Mouse (Mus musculus) liver, postnatal 0 days (tissue): ENCODE results near the gene Pnmt. TPM values are rescaled to one million over a fixed set of nuclear protein-coding genes. Genes with fewer than 3 reads are reported as not detected.

ENCODE experiments used
- ATAC-seq: fragments of 200-750 bp; cut with Nextera tagmentation; 2 replicates; pipeline ENCODE4 v1.8.0; 2017; ENCODE audit warnings: mild to moderate bottlenecking, moderate library complexity
- DNase-seq: peaks from one replicate; pipeline ENCODE4 v3.0.0-alpha.2; 2016
- H3K27ac ChIP-seq: fragments of 300-500 bp; sonication (generic); 2 replicates; pipeline ENCODE4 v1.5.1; 2014; ENCODE audit warnings: antibody characterized with exemption, moderate library complexity, mild to moderate bottlenecking, low read depth
- H3K27me3 ChIP-seq: fragments of 300-500 bp; sonication (generic); 2 replicates; pipeline ENCODE4 v1.6.1; 2014; ENCODE audit warnings: low read length, control low read depth, mixed read lengths; ENCODE audit not compliant: insufficient read depth
- H3K36me3 ChIP-seq: fragments of 300-500 bp; sonication (generic); replicated peaks from 2 replicates; pipeline ENCODE4 v1.6.1; 2014; ENCODE audit warnings: mild to moderate bottlenecking, control low read depth, low read length, moderate library complexity, mixed read lengths; ENCODE audit not compliant: insufficient read depth
- H3K4me1 ChIP-seq: fragments of 300-500 bp; sonication (generic); 2 replicates; pipeline ENCODE4 v1.6.1; 2014; ENCODE audit warnings: antibody characterized with exemption, mild to moderate bottlenecking, control low read depth; ENCODE audit not compliant: insufficient read depth
- H3K4me2 ChIP-seq: fragments of 300-500 bp; sonication (generic); 2 replicates; pipeline ENCODE4 v1.6.1; 2014; ENCODE audit warnings: low read depth, mild to moderate bottlenecking, low read length, moderate library complexity, mixed read lengths
- H3K4me3 ChIP-seq: fragments of 300-500 bp; sonication (generic); 2 replicates; pipeline ENCODE4 v1.5.1; 2014; ENCODE audit warnings: low read depth, low read length
- H3K9ac ChIP-seq: fragments of 300-500 bp; sonication (generic); replicated peaks from 2 replicates; pipeline ENCODE4 v1.6.1; 2014; ENCODE audit warnings: mild to moderate bottlenecking, moderate library complexity
- H3K9me3 ChIP-seq: fragments of 300-500 bp; sonication (generic); 2 replicates; pipeline ENCODE4 v1.6.1; 2016; ENCODE audit warnings: mild to moderate bottlenecking, control low read depth, low read length, mixed read lengths
- CTCF ChIP-seq: sonication (generic); IDR thresholded peaks from 2 replicates; pipeline ENCODE4 v1.5.1; 2016; ENCODE audit warnings: antibody characterized with exemption, low read depth
- EP300 ChIP-seq: IDR thresholded peaks from 2 replicates; pipeline ENCODE4 v1.6.1; 2016; ENCODE audit warnings: antibody characterized with exemption, low read depth, mild to moderate bottlenecking
- WGBS: fragments of 180-500 bp; shearing (Covaris S2); extraction: QIAGEN DNeasy Blood & Tissue Kit; methylation state at CpG from one replicate; pipeline ENCODE4 v1.1.7; 2014; ENCODE audit not compliant: insufficient replicate concordance; 5-methylcytosine and 5-hydroxymethylcytosine counted together
- polyA plus RNA-seq: library from polyadenylated mRNA; unstranded; fragments of >200 nt; fragmentation: Nextera tagmentation; extraction: Ambion mirVana; gene quantifications from 2 replicates; pipeline ENCODE4 v1.2.1, GENCODE M21; 2015

Pnmt gene
- polyA plus RNA-seq, 1 experiment from 2014 or later: not detected

DNA sequence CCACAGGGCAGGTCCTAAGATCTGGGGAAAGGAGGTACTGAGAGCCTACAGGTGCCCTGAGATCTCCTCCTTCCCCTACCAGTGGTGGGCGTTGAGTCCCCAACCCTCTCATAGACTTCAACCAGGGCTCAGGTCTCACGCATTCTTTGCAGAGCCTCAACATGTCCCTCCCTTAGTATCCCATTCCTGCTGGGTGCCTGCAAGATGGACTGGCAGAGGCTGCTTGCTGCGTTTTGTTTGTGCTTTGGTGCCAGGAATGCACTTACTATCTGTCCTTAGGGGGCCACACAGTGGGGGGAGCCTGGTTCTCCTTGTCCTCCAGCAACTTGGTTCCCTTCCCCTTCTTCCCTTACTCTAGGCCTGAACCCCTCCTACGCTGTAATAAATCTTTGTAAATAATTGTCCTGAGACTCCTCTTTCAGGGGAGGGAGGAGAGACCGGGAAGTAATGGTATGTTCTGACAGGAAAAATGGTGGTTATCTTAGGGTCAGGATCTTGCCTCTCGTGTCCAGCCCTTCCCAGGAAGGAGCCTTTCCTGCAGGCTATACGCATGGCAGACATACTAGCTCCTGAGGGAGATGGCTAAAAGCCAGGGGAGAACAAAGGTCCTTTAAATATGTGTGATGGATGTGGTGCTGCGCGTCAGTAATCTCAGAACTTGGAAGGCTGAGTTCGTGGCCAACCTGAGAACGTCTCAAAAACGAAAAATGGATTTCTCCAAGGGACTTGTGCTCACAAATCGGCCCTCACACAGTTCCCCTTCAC, 28.7 kb upstream of the Pnmt start:
- whole genome bisulfite sequencing: 10% methylated on average over 13 of the region's 13 CpGs
- H3K9ac ChIP-seq: peak overlapping the region; percentile 81

DNA sequence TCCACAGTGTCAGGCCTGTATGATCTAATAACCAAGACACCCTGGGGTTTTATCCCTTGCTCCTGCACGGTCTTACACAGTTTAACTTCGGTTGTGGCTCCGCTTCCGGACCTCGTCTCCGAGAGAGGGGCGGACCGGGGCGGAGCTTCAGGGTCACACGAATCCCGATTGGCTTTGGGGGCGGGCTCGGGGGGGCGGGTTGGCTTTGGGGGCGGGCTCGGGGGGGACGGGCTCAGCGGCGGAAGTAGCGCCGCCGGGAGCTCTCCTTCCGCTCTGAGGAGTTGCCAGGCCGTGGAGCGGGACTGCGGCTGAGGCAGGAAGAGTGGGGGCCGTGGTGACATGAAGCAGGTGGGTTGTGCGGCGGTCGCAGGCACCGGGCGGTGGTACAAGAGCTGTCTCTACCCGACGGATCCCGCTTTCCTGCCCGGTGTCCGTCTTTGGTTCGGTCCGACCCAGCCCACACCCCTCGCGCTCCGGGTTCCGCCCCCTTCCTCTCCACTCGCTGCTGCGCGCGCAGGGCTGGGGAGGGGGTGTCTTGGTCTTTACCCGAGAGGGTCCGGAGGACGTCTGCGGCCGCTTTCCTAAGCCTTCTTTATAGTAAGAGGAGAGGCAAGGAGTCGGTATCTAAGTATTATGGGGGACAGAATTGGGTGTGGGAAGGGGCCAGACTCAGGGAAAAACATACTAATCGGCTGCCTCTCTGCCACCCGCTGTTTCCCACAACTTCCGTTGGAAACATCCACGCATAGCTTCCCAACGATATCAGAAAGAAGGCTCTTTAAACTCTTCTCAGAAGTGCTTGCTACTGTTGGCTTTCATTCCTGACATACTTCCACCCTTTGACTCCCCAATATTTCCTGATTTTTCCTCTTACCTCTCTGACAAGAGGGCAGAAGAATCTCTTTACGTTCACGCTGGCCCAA, 27.8 kb upstream of the Pnmt start, which contains the start of gene Stard3:
Gene Stard3 (plus strand): TSS at position 208 of the 923 bp plus-strand sequence.
- Histone ChIP-seq H3K9ac (peak within 1 kb of the TSS; percentile 81), H3K36me3 (no peaks in the 10 kb centered on the region; the same call in 1 of the 2 replicates), H3K4me1 (peaks cover 53% of the 10 kb centered on the region), H3K27me3 (0 out of 2 replicates have a peak, but pooled peaks cover 6% of the 10 kb centered on the region), H3K4me2 (peak within 1 kb of the TSS; percentile 73), H3K27ac (peak within 1 kb of the TSS; percentile 92), H3K9me3 (no peaks in the 10 kb centered on the region), H3K4me3 (peak within 1 kb of the TSS; percentile 70)
- peak; percentile 96 for DNase-seq
- TF ChIP-seq CTCF (no peak), EP300 (no peak)
- peak; percentile 91 for ATAC-seq
- under 1% methylated on average over 51 of the region's 60 CpGs for WGBS

More for the DNA sequence above, 28.7 kb upstream of the Pnmt start:
- 0 out of 2 replicates have a peak, but pooled peaks cover 6% of the 10 kb centered on the region for H3K27me3 ChIP-seq
- no peak for DNase-seq
- peak overlapping the region; percentile 70 for H3K4me3 ChIP-seq
- peak overlapping the region; percentile 92 for H3K27ac ChIP-seq
- peak overlapping the region; percentile 73 for H3K4me2 ChIP-seq
- H3K4me1 ChIP-seq: peaks cover 51% of the 10 kb centered on the region
- TF ChIP-seq EP300: no peak
- TF ChIP-seq CTCF: no peak
- H3K9me3 ChIP-seq: no peaks in the 10 kb centered on the region
- ATAC-seq: peak; percentile 15
- H3K36me3 ChIP-seq: no peaks in the 10 kb centered on the region; the same call in 1 of the 2 replicates

DNA sequence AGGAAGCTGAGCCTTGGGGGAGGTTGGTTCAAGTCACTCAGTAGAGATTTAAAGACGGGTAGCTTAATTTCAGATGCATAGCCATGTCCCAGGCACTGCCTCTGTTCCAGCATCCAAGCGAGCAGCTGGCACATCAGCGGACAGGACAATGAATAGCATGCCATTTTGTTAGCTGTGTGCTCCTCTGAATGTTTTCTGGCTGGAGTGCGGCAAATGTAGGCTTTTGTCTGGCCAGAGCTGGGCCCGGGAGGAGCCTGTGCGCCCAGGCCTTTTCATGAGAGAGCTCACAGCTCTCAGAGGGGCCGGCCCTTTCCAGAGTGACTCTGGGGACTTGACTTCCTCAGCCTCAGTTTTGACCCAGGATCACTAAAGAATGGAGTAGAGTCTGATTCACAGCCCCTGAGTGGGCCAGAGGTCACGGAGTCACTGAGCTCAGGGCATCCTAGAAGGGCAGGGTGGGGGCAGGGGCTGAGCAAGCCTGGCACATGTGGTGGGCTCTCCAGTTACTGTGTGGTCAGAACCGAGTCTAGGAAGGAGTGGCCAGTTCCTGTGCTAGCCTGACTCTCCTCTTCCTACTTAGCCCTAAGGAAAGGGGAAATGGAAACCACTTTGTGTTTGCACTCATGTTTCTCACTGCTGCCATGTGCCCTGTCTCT, 25.3 kb upstream of the Pnmt start:
- WGBS: 59% methylated on average over 9 of the region's 9 CpGs
- ATAC-seq (no peak), DNase-seq (no peak)
- peak overlapping the region; percentile 72 for H3K27ac ChIP-seq
- H3K9ac ChIP-seq: peak overlapping the region; percentile 46
- H3K4me3 ChIP-seq: no peak overlapping the region
- no peaks in the 10 kb centered on the region for H3K27me3 ChIP-seq
- no peaks in the 10 kb centered on the region; the same call in 1 of the 2 replicates for H3K36me3 ChIP-seq
- H3K4me1 ChIP-seq: peaks cover 55% of the 10 kb centered on the region
- TF ChIP-seq EP300 (no peak), CTCF (no peak)
- H3K4me2 ChIP-seq: peak overlapping the region; percentile 44
- no peaks in the 10 kb centered on the region for H3K9me3 ChIP-seq

DNA sequence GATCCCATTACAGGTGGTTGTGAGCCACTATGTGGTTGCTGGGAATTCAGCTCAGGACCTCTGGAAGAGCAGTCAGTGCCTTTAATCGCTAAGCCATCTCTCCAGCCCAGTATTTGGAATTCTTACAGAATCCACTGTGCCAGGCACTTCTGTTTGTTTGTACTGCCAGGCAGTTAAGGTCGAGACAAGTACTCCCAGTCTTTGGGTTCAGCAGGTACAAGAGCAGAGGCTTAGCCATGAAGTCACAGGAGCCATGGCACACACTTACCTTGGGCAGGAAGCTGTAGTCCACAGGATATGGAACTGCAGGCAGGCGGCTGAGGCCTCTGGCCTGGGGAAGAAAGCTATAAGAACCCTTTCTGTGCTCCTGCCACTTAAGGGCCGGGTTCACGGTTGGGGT, 22.4 kb upstream of the Pnmt start:
- H3K4me2 ChIP-seq: no peak overlapping the region
- TF ChIP-seq EP300: no peak
- no peak for TF ChIP-seq CTCF
- no peaks in the 10 kb centered on the region for H3K27me3 ChIP-seq
- no peak overlapping the region for H3K27ac ChIP-seq
- ATAC-seq (no peak), DNase-seq (no peak)
- H3K9me3 ChIP-seq: no peaks in the 10 kb centered on the region
- H3K9ac ChIP-seq: no peak overlapping the region
- H3K4me1 ChIP-seq: peaks cover 37% of the 10 kb centered on the region
- 59% methylated on average over 5 of the region's 5 CpGs for whole genome bisulfite sequencing
- no peaks in the 10 kb centered on the region; the same call in 1 of the 2 replicates for H3K36me3 ChIP-seq
- H3K4me3 ChIP-seq: no peak overlapping the region

DNA sequence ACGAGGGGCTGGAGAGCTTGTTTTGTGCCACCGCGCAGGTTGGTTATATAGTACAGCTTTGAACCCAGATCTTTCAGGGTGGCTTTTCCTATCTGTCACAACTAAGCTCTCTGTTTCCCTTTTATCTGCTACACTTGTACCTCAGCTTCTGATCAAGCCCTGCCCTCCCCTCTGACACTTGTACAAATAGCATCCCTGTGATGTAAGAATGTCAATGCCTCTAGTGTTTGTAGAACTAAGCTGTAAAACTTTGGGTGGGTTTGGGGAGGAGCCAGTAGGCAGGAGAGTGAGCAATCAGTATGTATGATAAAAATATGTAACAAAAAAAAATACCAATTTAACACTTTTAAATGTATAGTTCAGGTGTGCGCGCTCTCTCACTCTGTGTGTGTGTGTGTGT, 21.8 kb upstream of the Pnmt start:
- Histone ChIP-seq H3K27me3 (no peaks in the 10 kb centered on the region), H3K27ac (no peak overlapping the region), H3K4me2 (no peak overlapping the region), H3K4me3 (no peak overlapping the region), H3K9me3 (no peaks in the 10 kb centered on the region), H3K9ac (no peak overlapping the region), H3K36me3 (no peaks in the 10 kb centered on the region; the same call in 1 of the 2 replicates), H3K4me1 (peaks cover 31% of the 10 kb centered on the region)
- ATAC-seq (no peak), DNase-seq (no peak)
- TF ChIP-seq EP300 (no peak), CTCF (no peak)
- WGBS: 81% methylated on average over 5 of the region's 5 CpGs
